Mouse (Mus musculus) lung, adult 18-20 months (tissue): ENCODE data around the gene Tomm7.
"Not testable (repeated sequence)": the region's sequence is repeated elsewhere in the genome, so short reads cannot be mapped to it uniquely, and the experiment has no call there.

Experiments used
- DNase-seq, 2 experiments: peaks; one replicate each; pipeline ENCODE4 v3.0.0; 2022; ENCODE audit warnings: mixed read lengths in 2 of 2

Tomm7 gene

GRCm38 (mm10) chr5:23843674-23844530, at the start of gene Tomm7:
Tomm7 (minus strand) TSS chr5:23844161.
- DNase-seq: peak; percentile 97 to 98

- DNase-seq: no peak
Observed at GRCm38 (mm10) chr5:23893156-23893863, 49.3 kb upstream of the Tomm7 start.

GRCm38 (mm10) chr5:23890734-23891133, 46.8 kb upstream of the Tomm7 start:
- DNase-seq: peak; percentile 66 to 83

GRCm38 (mm10) chr5:23889461-23889860, 45.5 kb upstream of the Tomm7 start:
- DNase-seq: no peak

GRCm38 (mm10) chr5:23887111-23887510, 43.1 kb upstream of the Tomm7 start:
- DNase-seq: no peak

GRCm38 (mm10) chr5:23874457-23874856, 30.5 kb upstream of the Tomm7 start:
- peak; percentile 15 to 31 for DNase-seq

GRCm38 (mm10) chr5:23872586-23872985, 28.6 kb upstream of the Tomm7 start:
- DNase-seq: no peak

- DNase-seq: not testable (repeated sequence)
Observed at GRCm38 (mm10) chr5:23871323-23871722, 27.4 kb upstream of the Tomm7 start.

GRCm38 (mm10) chr5:23865941-23866340, 22.0 kb upstream of the Tomm7 start:
- DNase-seq: no peak

GRCm38 (mm10) chr5:23864054-23864965, 20.3 kb upstream of the Tomm7 start:
- peak in 1 of 2 experiments; percentile 22 for DNase-seq

- peak; percentile 59 to 78 for DNase-seq
Observed at GRCm38 (mm10) chr5:23863166-23864053, 19.4 kb upstream of the Tomm7 start.

- peak; percentile 28 to 39 for DNase-seq
Observed at GRCm38 (mm10) chr5:23862291-23862690, 18.3 kb upstream of the Tomm7 start.

- DNase-seq: no peak
Observed at GRCm38 (mm10) chr5:23861721-23862120, 17.8 kb upstream of the Tomm7 start.

- DNase-seq: no peak
Observed at GRCm38 (mm10) chr5:23859896-23860295, 15.9 kb upstream of the Tomm7 start.

GRCm38 (mm10) chr5:23859087-23859718, 15.2 kb upstream of the Tomm7 start:
- DNase-seq: no peak

- DNase-seq: no peak
Observed at GRCm38 (mm10) chr5:23858643-23859042, 14.7 kb upstream of the Tomm7 start.

- DNase-seq: no peak
Observed at GRCm38 (mm10) chr5:23858001-23858400, 14.0 kb upstream of the Tomm7 start.

GRCm38 (mm10) chr5:23857189-23857588, 13.2 kb upstream of the Tomm7 start:
- DNase-seq: no peak

GRCm38 (mm10) chr5:23856164-23856563, 12.2 kb upstream of the Tomm7 start:
- no peak for DNase-seq

GRCm38 (mm10) chr5:23855484-23855883, 11.5 kb upstream of the Tomm7 start:
- no peak for DNase-seq

GRCm38 (mm10) chr5:23852916-23853315, 9.0 kb upstream of the Tomm7 start:
- not testable (repeated sequence) for DNase-seq
